Mouse (Mus musculus) neural tube, embryonic 10.5 days (tissue): ENCODE measurements around the gene Otop2.

Experiments
- DNase-seq: peaks from one replicate; pipeline ENCODE4 v3.0.0-alpha.2; 2017; ENCODE audit warnings: low spot score; ENCODE audit errors: extremely low spot score

Gene Otop2

GRCm38 (mm10) chr11:115275954-115276353 lies 31.0 kb upstream of the Otop2 start:
- DNase-seq, result no peak

DNA sequence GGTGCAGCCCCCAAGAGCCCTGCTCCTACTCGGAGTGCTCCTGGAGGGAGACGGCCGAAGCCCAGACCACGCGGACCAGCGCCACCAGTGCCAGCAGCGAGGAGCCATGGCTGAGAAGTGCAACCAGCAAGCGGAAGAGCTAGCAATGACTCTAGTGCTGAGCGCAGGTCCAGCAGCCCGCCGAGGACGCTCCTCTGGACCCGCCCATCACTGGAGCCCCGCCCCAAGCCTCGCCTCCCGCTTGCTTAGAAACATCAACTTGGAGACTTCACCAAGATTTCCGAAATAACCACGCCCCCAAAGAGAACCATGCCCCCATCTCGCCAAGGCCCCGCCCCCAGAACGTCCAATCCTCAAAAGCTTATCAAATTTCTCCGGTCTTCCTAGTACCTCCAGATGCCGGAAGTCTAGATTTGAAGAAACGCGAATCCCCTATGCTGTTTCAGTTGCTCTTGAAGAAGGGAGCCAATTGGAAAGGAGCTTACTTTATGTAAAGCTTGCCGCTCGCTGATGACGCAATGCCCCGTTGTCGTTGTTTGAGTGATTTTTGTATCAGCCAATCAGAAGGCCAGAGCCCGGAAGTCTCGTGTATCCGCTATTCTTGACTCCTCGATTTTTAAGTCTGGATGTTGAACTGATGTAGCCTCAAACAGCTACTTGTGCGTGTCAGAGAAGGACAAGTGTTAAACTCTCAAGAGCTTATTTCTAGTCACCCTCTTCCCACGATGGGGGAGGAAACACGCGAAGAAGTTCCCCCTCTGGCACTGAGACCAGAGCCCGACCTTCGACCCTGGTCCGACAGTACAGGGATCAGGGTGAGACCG lies 30.0 kb upstream of the Otop2 start, which contains the start of gene Fdxr:
Gene Fdxr (minus strand): TSS at position 271 of the 824 bp plus-strand sequence.
- peak; percentile 97 for DNase-seq

DNA sequence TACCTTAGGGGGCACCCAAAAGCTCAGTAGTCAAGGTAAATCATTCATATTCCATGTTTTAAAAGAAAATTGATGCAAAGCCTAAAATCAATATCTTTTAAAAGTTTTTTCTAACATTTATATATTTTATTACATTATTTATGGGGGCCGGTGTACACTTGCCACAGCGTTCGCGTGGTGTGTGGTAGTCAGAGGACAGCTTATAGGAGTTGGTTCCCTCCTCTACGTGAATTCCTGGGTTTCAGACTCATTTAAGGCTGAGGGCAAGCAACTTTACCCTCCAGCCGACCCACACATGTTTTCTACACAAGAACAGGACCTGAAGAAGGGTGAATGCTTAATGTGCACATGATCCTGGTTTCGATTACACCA lies 29.4 kb upstream of the Otop2 start:
- no peak for DNase-seq

- no peak for DNase-seq
These were observed 28.8 kb upstream of the Otop2 start for GRCm38 (mm10) chr11:115278176-115278575.

GRCm38 (mm10) chr11:115279726-115280125 lies 27.2 kb upstream of the Otop2 start:
- DNase-seq, result no peak

DNA sequence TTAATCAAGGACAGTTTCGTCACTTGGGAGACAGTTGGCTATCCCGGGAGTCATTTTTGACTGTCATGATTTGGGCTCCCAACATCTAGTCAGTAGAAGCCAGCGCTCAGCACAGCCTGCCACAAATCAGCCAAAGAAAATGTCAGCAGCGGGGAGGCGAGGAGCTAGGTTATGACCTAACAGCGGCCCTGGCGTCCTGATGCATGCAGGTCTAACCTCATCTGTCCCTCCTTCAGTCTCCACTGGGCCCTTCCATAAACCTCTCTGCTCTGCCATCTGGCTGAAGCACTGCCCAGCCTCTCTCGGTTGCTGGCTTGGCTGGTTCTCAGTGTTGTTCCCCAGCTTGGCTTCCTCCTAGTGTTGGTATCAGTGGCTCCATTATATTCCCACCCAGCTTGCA lies 24.7 kb upstream of the Otop2 start:
- no peak for DNase-seq

GRCm38 (mm10) chr11:115282723-115283485 lies 24.1 kb upstream of the Otop2 start:
- no peak for DNase-seq

DNA sequence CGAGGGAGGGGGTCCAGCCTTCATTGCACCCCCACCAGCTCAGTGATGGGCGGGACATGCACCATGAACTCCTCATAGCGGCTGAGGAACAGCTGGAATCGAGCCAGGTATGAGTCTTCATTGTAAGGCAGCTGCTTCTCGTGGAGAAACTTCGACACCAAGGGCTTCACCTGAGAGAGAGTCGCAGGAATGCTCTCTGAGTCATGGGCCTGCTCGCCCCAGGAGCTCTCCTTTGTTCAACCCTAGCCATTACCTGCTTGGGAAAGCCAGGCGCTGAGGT lies 23.5 kb upstream of the Otop2 start:
- no peak for DNase-seq

DNA sequence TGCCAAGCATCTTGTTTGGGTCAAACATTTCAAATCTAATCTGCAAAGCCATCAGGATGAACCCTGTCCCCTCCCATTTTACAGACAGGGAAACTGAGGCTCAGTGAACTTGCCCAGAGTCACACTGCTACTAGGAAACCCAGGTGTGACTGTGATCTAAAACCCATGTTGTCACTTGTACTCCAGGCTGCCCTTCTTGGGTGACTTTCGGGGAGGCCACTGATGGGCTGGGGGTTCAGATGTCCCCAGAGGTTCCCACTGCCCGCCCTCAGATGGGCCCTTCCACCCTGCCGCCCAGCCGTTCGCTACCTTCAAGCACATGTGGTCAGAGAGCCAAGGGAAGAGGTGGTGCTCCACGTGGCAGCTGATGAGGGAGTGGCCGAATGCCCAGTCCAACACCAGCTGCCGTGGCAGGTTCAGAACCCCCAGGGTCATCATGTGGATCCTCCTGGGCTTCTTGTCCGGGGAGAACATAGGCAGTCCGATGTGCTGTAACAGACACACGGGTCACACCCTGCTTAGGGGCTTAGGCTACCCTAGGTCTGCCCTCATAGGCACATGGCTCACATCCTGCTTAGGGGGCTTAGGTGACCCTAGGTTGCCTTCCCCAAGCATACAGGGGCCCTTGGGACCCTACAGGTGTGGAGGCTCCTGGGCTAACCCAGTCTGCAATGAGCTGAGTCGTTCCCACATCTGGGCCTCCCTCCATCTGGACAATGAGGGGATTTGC lies 22.9 kb upstream of the Otop2 start:
- DNase-seq, result no peak

DNA sequence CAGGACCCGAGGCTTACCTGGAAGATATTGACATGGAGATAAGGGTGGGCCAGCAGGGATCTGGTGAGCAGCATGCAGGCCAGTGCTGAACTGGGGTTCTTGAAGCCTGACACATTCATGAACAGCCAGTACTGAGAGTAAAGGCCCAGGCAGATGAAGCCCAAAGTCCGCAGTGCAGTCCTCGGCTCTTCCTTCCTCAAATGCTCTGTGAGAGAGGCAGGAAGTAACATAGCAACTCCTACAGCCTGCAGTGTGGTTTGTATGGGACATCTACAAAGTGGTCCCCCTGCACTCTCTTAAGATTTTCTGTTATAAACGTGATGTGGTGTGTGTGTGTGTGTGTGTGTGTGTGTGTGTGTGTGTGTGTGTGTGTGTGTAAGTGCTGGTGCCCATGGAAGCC lies 21.7 kb upstream of the Otop2 start:
- no peak for DNase-seq

DNA sequence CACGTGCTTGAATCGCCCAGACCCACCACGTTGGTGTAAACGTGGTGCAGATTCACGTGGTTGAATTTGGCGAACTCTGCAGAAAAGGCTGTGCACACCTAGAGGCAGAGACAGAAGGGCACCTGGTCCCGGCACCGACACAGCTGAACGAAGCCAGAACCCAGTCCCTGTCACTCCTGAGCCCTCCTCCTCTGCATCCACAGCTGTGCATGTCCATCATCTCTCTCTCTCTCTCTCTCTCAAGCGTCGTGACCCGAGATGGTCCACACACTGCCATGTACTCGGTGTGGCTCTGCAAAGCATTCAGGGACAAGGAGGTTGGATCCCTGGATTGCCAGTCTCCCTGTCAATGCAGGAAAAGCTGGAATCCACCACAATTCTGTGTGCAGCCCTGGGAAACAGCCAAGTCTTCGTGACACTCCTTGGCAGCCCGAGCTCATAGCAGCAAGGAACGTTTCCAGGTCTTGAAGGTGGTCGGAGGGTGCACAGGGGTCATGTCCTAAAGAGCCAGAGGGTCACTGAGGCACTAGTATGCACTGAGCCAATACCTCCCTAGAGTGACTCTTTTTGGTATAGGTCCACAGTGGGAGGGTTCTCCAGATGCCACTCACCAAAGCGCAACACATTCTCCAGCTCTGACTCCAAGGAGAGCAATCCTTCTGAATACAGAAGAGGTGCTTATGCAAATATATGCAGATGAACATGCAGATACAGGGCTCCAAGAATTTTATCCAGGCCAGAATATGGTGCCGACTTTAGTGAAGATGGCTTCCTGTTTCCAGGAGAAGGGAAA lies 20.6 kb upstream of the Otop2 start:
- DNase-seq, result no peak

- DNase-seq, result no peak
These were observed 19.6 kb upstream of the Otop2 start for GRCm38 (mm10) chr11:115287386-115287785.

DNA sequence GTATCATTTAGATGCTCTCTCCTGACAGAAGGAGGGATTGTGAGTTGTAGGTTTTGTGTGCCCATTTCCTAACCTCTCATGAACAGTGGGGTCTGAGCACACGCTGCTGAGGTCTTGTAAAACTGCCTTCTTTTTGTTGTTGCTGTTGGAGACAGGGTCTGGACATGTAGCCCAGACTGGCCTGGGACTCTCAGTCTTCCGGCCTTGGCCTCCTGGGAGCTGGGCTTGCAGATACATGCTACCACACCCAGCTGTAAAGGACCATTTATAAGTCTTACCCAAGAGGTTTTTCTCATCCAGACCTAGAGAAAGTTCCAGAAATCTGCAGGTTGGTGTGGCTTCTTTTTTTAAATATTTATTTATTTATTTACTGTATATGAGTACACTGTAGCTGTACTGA lies 18.7 kb upstream of the Otop2 start:
- no peak for DNase-seq

DNA sequence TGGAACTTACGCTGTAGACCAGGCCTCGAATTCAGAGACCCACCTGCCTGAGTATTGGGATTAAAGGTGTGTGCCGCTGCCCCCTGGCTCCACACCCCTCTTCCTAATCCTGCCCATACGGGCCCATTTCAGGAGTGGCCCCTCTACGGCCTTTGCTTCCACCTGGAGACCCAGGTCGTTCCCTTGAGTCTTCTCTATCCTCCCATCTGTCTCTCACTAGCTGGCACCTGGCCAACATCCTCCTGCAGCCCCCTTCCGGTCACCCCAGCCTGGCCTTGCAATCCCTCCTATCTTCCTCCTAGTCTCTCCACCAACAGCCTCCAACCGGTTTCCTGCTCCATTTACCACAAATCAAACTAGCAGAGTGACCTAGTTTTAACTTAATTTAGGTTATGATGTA lies 17.1 kb upstream of the Otop2 start:
- DNase-seq, result no peak

- no peak for DNase-seq
These were observed 16.6 kb upstream of the Otop2 start for GRCm38 (mm10) chr11:115290314-115290713.

- DNase-seq, result no peak
These were observed 16.0 kb upstream of the Otop2 start for GRCm38 (mm10) chr11:115290919-115291318.

- DNase-seq, result no peak
These were observed 15.5 kb upstream of the Otop2 start for GRCm38 (mm10) chr11:115291503-115291902.

- no peak for DNase-seq
These were observed 14.2 kb upstream of the Otop2 start for GRCm38 (mm10) chr11:115292631-115293375.

DNA sequence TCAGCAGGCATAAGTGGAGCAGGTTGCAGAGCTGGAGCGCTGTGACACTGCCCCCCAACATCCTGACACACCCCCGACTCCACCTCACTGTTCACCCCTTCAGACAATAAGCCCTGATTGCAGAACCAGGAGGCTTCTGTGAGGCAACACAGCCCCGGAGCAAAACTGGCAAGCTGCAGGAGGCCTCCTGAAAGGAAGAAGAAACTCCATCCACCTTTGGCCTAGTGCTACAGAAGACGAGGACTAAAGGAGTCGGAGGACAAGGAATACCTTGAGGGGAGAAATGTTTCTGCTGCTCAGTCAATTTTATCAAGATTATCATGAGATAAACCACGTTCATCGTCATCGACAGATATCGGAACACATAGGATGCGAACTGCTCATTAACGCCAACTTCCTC lies 11.0 kb upstream of the Otop2 start:
- DNase-seq, result no peak

DNA sequence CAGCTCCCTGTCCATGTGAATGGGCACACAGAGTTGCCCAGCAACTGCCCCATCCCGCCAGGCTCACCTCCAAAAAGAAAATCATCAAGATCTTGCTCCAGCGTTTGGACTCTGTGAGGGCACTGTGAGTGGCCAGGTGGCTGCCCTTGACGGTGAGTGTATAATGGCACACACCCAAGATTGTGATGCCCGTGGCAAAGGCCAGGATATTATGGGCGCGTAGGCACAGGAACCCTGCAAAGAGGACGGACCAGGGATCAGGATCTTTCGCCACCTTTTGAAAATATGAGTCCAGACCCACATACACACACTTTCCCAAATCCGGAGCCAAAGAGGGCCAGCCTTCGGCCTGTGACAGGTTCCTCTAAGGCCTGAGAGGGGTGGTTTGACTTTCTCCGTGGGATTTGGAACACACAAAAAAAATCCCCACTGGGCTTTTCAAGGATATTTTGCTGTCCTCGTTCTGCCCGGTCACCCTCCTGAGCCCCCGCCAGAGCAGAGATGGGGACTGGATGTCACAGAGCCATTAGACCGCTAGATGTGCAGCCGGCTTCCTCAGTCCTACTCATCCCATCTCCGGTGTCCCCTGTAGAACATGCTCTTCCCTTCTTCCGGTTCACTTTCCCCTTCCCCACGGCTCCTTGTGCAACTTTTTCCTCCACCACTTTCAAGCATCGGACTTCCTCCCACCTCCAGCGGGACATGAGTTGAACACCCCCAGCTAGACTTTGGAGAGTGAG lies 10.3 kb upstream of the Otop2 start:
- no peak for DNase-seq
